In genomic region chrX:75382195-75382771, GRCm38 (mm10) we compare ENCODE assay signal across 8 mouse cellular contexts. TPM values are rescaled to one million over a fixed set of nuclear protein-coding genes. Genes with fewer than 3 reads are reported as not detected.
DNase-seq lines count a peak whose midpoint lies in the region; ATAC-seq and TF ChIP-seq lines count a peak whose summit lies in the region.

Gene Fundc2, plus strand, starts transcription at chrX:75382399.
Gene F8, minus strand, starts transcription at chrX:75382615.

- H3K9ac ChIP-seq in forebrain, embryonic 13.5 days: peak within 1 kb of the TSS; percentile 69
- H3K9ac ChIP-seq in liver, embryonic 15.5 days: peak within 1 kb of the TSS; percentile 52
- peak within 1 kb of the TSS; percentile 47; the same call in 1 of the 2 replicates for H3K9ac ChIP-seq in neural tube, embryonic 12.5 days
- peak within 1 kb of the TSS; percentile 67 for H3K9ac ChIP-seq in stomach, postnatal 0 days (ENCODE audit: low read length)

- peak; percentile 94 for ATAC-seq in cerebellum, adult (ENCODE audit: insufficient number of reproducible peaks, low FRiP score, low TSS enrichment)
- peak; percentile 98 for ATAC-seq in forebrain, embryonic 13.5 days
- peak; percentile 92 for ATAC-seq in liver, embryonic 15.5 days (ENCODE audit: insufficient read depth)
- ATAC-seq in neural tube, embryonic 12.5 days (ENCODE audit: low FRiP score, low read depth): peak; percentile 98
- ATAC-seq in stomach, postnatal 0 days (ENCODE audit: low FRiP score, low TSS enrichment): peak; percentile 97

- TF ChIP-seq EP300 in stomach, postnatal 0 days (optimal IDR thresholded peaks at IDR 0.05): peak; percentile 70

- intact Hi-C loops in heart, postnatal 10 days (cut with DNase I): loop anchor here (5.0 to 10.0 kb wide), 2 partner anchors 35 to 133 kb away; partner anchors contain the start of genes Brcc3, Cmc4, Mtcp1 and Vbp1

- no peak for TF ChIP-seq CTCF in stomach, postnatal 0 days (IDR thresholded peaks at IDR 0.05; ENCODE audit: low read depth)

- WGBS in forebrain, embryonic 13.5 days: 16% methylated on average over 24 of the region's 25 CpGs
- WGBS in liver, embryonic 15.5 days (ENCODE audit: insufficient replicate concordance): 9% methylated on average over 22 of the region's 25 CpGs
- 10% methylated on average over 25 of the region's 25 CpGs for WGBS in neural tube, embryonic 12.5 days
- 16% methylated on average over 18 of the region's 25 CpGs for WGBS in stomach, postnatal 0 days

- H3K27me3 ChIP-seq in forebrain, embryonic 13.5 days: no peaks in the 10 kb centered on the region
- H3K27me3 ChIP-seq in liver, embryonic 15.5 days: no peaks in the 10 kb centered on the region
- no peaks in the 10 kb centered on the region for H3K27me3 ChIP-seq in neural tube, embryonic 12.5 days (replicated peaks)
- no peaks in the 10 kb centered on the region for H3K27me3 ChIP-seq in stomach, postnatal 0 days (ENCODE audit: control insufficient read depth, insufficient read depth, low read length)

- peak within 1 kb of the TSS; percentile 48 for H3K4me3 ChIP-seq in forebrain, embryonic 13.5 days
- peak within 1 kb of the TSS; percentile 58 for H3K4me3 ChIP-seq in liver, embryonic 15.5 days (replicated peaks)
- H3K4me3 ChIP-seq in neural tube, embryonic 12.5 days: peak within 1 kb of the TSS; percentile 40
- peak within 1 kb of the TSS; percentile 57 for H3K4me3 ChIP-seq in stomach, postnatal 0 days (ENCODE audit: low read depth, low read length)

- peak within 1 kb of the TSS; percentile 53 for H3K4me2 ChIP-seq in forebrain, embryonic 13.5 days
- peak within 1 kb of the TSS; percentile 66 for H3K4me2 ChIP-seq in liver, embryonic 15.5 days
- H3K4me2 ChIP-seq in neural tube, embryonic 12.5 days (replicated peaks): peak within 1 kb of the TSS; percentile 51
- peak within 1 kb of the TSS; percentile 51 for H3K4me2 ChIP-seq in stomach, postnatal 0 days (replicated peaks; ENCODE audit: low read depth)

- H3K9me3 ChIP-seq in forebrain, embryonic 13.5 days (replicated peaks): no peaks in the 10 kb centered on the region
- no peaks in the 10 kb centered on the region for H3K9me3 ChIP-seq in liver, embryonic 15.5 days (replicated peaks)
- H3K9me3 ChIP-seq in neural tube, embryonic 12.5 days: no peaks in the 10 kb centered on the region
- H3K9me3 ChIP-seq in stomach, postnatal 0 days (ENCODE audit: control insufficient read depth, low read length): no peaks in the 10 kb centered on the region

- no peaks in the 10 kb centered on the region for H3K4me1 ChIP-seq in forebrain, embryonic 13.5 days
- no peaks in the 10 kb centered on the region for H3K4me1 ChIP-seq in liver, embryonic 15.5 days (replicated peaks)
- no peaks in the 10 kb centered on the region for H3K4me1 ChIP-seq in neural tube, embryonic 12.5 days
- no peaks in the 10 kb centered on the region for H3K4me1 ChIP-seq in stomach, postnatal 0 days (replicated peaks; ENCODE audit: control insufficient read depth, insufficient read depth)

- H3K27ac ChIP-seq in forebrain, embryonic 13.5 days: peak within 1 kb of the TSS; percentile 48; the same call in 1 of the 2 replicates
- H3K27ac ChIP-seq in liver, embryonic 15.5 days (replicated peaks): peak within 1 kb of the TSS; percentile 66
- H3K27ac ChIP-seq in neural tube, embryonic 12.5 days: no peak within 1 kb of the TSS
- peak within 1 kb of the TSS; percentile 82 for H3K27ac ChIP-seq in stomach, postnatal 0 days (replicated peaks)

- DNase-seq in ES-CJ7 (ENCODE audit: low read depth, low spot score): peak; percentile 78
- DNase-seq in heart, postnatal 10 days: peak; percentile 59 to 84
- peak; percentile 81 to 85 for DNase-seq in kidney, postnatal 4 days
- DNase-seq in stomach, postnatal 0 days (ENCODE audit: low spot score): peak; percentile 87

- H3K36me3 ChIP-seq in forebrain, embryonic 13.5 days (ENCODE audit: poor library complexity, severe bottlenecking): no peaks in the 10 kb centered on the region
- no peaks in the 10 kb centered on the region for H3K36me3 ChIP-seq in liver, embryonic 15.5 days (replicated peaks)
- no peaks in the 10 kb centered on the region for H3K36me3 ChIP-seq in neural tube, embryonic 12.5 days
- no peaks in the 10 kb centered on the region; the same call in 1 of the 2 replicates for H3K36me3 ChIP-seq in stomach, postnatal 0 days (ENCODE audit: control insufficient read depth, insufficient read depth, low read length)

RNA-seq across cellular contexts. Expression of gene Fundc2, which starts in this region (rescaled TPM):
- polyA plus RNA-seq in forebrain, embryonic 13.5 days (2015; fragmentation: Nextera tagmentation; extraction: Ambion mirVana): 31.4 and 37.8 TPM in 2 replicates
- 100 to 1,000 TPM; 145 to 148 TPM for total RNA-seq in heart, postnatal 10 days (2021)
- polyA plus RNA-seq in liver, embryonic 15.5 days (2015; fragmentation: Nextera tagmentation; extraction: Ambion mirVana): 22.0 and 27.0 TPM in 2 replicates
- polyA plus RNA-seq in neural tube, embryonic 12.5 days (2016; fragmentation: Nextera tagmentation; extraction: Ambion mirVana): 30.0 and 36.2 TPM in 2 replicates
- 51.3 and 54.8 TPM in 2 replicates for polyA plus RNA-seq in stomach, postnatal 0 days (2015; fragmentation: Nextera tagmentation; extraction: Ambion mirVana)

RNA-seq across cellular contexts. Expression of gene F8, which starts in this region (rescaled TPM):
- polyA plus RNA-seq in forebrain, embryonic 13.5 days (2015; fragmentation: Nextera tagmentation; extraction: Ambion mirVana): 1.1 and 1.5 TPM in 2 replicates
- total RNA-seq in heart, postnatal 10 days (2021): 1 to 10 TPM; 2.1 to 3.1 TPM
- polyA plus RNA-seq in liver, embryonic 15.5 days (2015; fragmentation: Nextera tagmentation; extraction: Ambion mirVana): 1.6 and 2.8 TPM in 2 replicates
- 0.89 and 1.6 TPM in 2 replicates for polyA plus RNA-seq in neural tube, embryonic 12.5 days (2016; fragmentation: Nextera tagmentation; extraction: Ambion mirVana)
- 0.42 and 0.80 TPM in 2 replicates for polyA plus RNA-seq in stomach, postnatal 0 days (2015; fragmentation: Nextera tagmentation; extraction: Ambion mirVana)
